Mouse (Mus musculus): ENCODE data around the gene Rbks.
"Not testable (repeated sequence)": the region's sequence is repeated elsewhere in the genome, so short reads cannot be mapped to it uniquely, and the experiment has no call there.

Gene Rbks

GRCm38 (mm10) chr5:31627562-31628526, 69.6 kb downstream of the Rbks start:
- no peak for DNase-seq (ENCODE audit: low spot score in 2 of 2)

- DNase-seq (ENCODE audit: low spot score in 2 of 2): no peak
These were observed 70.3 kb downstream of the Rbks start for GRCm38 (mm10) chr5:31627117-31627516.

- DNase-seq (ENCODE audit: low spot score in 2 of 2): no peak
These were observed 77.1 kb downstream of the Rbks start for GRCm38 (mm10) chr5:31620326-31620725.

- no peak for DNase-seq (ENCODE audit: low spot score in 2 of 2)
These were observed 82.9 kb downstream of the Rbks start for GRCm38 (mm10) chr5:31614339-31615025.

GRCm38 (mm10) chr5:31613852-31614286, 83.6 kb downstream of the Rbks start:
- DNase-seq (ENCODE audit: low spot score in 2 of 2): peak; percentile 56 to 70

GRCm38 (mm10) chr5:31611186-31611585, 86.2 kb downstream of the Rbks start:
- no peak for DNase-seq (ENCODE audit: low spot score in 2 of 2)

GRCm38 (mm10) chr5:31610376-31611086, 86.9 kb downstream of the Rbks start:
- no peak for DNase-seq (ENCODE audit: low spot score in 2 of 2)

GRCm38 (mm10) chr5:31606151-31606550, 91.3 kb downstream of the Rbks start:
- no peak for DNase-seq (ENCODE audit: low spot score in 2 of 2)

GRCm38 (mm10) chr5:31603766-31604165, 93.7 kb downstream of the Rbks start:
- no peak for DNase-seq (ENCODE audit: low spot score in 2 of 2)

GRCm38 (mm10) chr5:31602377-31602776, 95.0 kb downstream of the Rbks start:
- DNase-seq (ENCODE audit: low spot score in 2 of 2): peak in 1 of 2 experiments; percentile 15

GRCm38 (mm10) chr5:31601162-31601722, 96.2 kb downstream of the Rbks start:
- no peak for DNase-seq (ENCODE audit: low spot score in 2 of 2)

- DNase-seq (ENCODE audit: low spot score in 2 of 2): no peak
These were observed 98.3 kb downstream of the Rbks start for GRCm38 (mm10) chr5:31599161-31599560.

GRCm38 (mm10) chr5:31598579-31598978, 98.8 kb downstream of the Rbks start:
- no peak for DNase-seq (ENCODE audit: low spot score in 2 of 2)

- DNase-seq (ENCODE audit: low spot score in 2 of 2): no peak
These were observed 99.3 kb downstream of the Rbks start for GRCm38 (mm10) chr5:31598121-31598520.

GRCm38 (mm10) chr5:31597430-31597944, 99.9 kb downstream of the Rbks start:
- DNase-seq (ENCODE audit: low spot score in 2 of 2): no peak

- no peak for DNase-seq (ENCODE audit: low spot score in 2 of 2)
These were observed 100.7 kb downstream of the Rbks start, which contains the start of gene Mrpl33 for GRCm38 (mm10) chr5:31596481-31597429. TSS of gene Mrpl33 (plus strand) at chr5:31596935.

- no peak for DNase-seq (ENCODE audit: low spot score in 2 of 2)
These were observed 101.6 kb downstream of the Rbks start for GRCm38 (mm10) chr5:31595868-31596267.

- no peak for DNase-seq (ENCODE audit: low spot score in 2 of 2)
These were observed 106.3 kb downstream of the Rbks start for GRCm38 (mm10) chr5:31591122-31591521.

- DNase-seq (ENCODE audit: low spot score in 2 of 2): no peak
These were observed 107.6 kb downstream of the Rbks start for GRCm38 (mm10) chr5:31589711-31590319.

- not testable (repeated sequence) for DNase-seq (ENCODE audit: low spot score in 2 of 2)
These were observed 108.8 kb downstream of the Rbks start for GRCm38 (mm10) chr5:31588672-31589071.

Data from frontal cortex, postnatal 25 days (tissue).